Mouse (Mus musculus) kidney, embryonic 14.5 days (tissue): Measurements from ENCODE around the gene Cbr2. TPM values are rescaled to one million over a fixed set of nuclear protein-coding genes. Genes with fewer than 3 reads are reported as not detected.
"Not testable (repeated sequence)": the region's sequence is repeated elsewhere in the genome, so short reads cannot be mapped to it uniquely, and the experiment has no call there.

Experiments used
- ATAC-seq: fragments of 200-750 bp; cut with Nextera tagmentation; 2 replicates; pipeline ENCODE4 v1.8.0; 2017; ENCODE audit warnings: moderate number of reproducible peaks, mild to moderate bottlenecking, moderate TSS enrichment, moderate library complexity; ENCODE audit not compliant: low FRiP score, low TSS enrichment
- H3K27ac ChIP-seq: fragments of 300-500 bp; sonication (generic); 2 replicates; pipeline ENCODE4 v1.5.1; 2014; ENCODE audit warnings: low read depth, mild to moderate bottlenecking, low read length, moderate library complexity, mixed read lengths
- H3K27me3 ChIP-seq: fragments of 300-500 bp; sonication (generic); 2 replicates; pipeline ENCODE4 v1.6.1; 2014; ENCODE audit warnings: mild to moderate bottlenecking, low read length; ENCODE audit not compliant: control insufficient read depth, insufficient read depth
- H3K36me3 ChIP-seq: fragments of 300-500 bp; sonication (generic); 2 replicates; pipeline ENCODE4 v1.6.1; 2014; ENCODE audit warnings: low read length, mixed read lengths; ENCODE audit not compliant: control insufficient read depth, insufficient read depth
- H3K4me1 ChIP-seq: fragments of 300-500 bp; sonication (generic); 2 replicates; pipeline ENCODE4 v1.6.1; 2014; ENCODE audit warnings: low read length, mixed read lengths; ENCODE audit not compliant: control insufficient read depth, insufficient read depth
- H3K4me2 ChIP-seq: fragments of 300-500 bp; sonication (generic); replicated peaks from 2 replicates; pipeline ENCODE4 v1.6.1; 2014; ENCODE audit warnings: low read depth, mild to moderate bottlenecking, low read length
- H3K4me3 ChIP-seq: fragments of 300-500 bp; sonication (generic); 2 replicates; pipeline ENCODE4 v1.5.1; 2014; ENCODE audit warnings: mild to moderate bottlenecking, low read length
- H3K9ac ChIP-seq: fragments of 300-500 bp; sonication (generic); 2 replicates; pipeline ENCODE4 v1.6.1; 2014; ENCODE audit warnings: low read depth, mild to moderate bottlenecking, low read length, moderate library complexity
- H3K9me3 ChIP-seq: fragments of 300-500 bp; sonication (generic); 2 replicates; pipeline ENCODE4 v1.6.1; 2016; ENCODE audit warnings: low read length; ENCODE audit not compliant: control insufficient read depth
- WGBS: fragments of 180-500 bp; shearing (Covaris S2); extraction: QIAGEN DNeasy Blood & Tissue Kit; methylation state at CpG from one replicate; pipeline ENCODE4 v1.1.7; 2014; 5-methylcytosine and 5-hydroxymethylcytosine counted together
- polyA plus RNA-seq: library from polyadenylated mRNA; unstranded; fragments of >200 nt; fragmentation: Nextera tagmentation; extraction: Ambion mirVana; gene quantifications from 2 replicates; pipeline ENCODE4 v1.2.1, GENCODE M21; 2014

Cbr2 gene
- polyA plus RNA-seq, 1 experiment from 2014 or later, result 0.47 TPM

DNA sequence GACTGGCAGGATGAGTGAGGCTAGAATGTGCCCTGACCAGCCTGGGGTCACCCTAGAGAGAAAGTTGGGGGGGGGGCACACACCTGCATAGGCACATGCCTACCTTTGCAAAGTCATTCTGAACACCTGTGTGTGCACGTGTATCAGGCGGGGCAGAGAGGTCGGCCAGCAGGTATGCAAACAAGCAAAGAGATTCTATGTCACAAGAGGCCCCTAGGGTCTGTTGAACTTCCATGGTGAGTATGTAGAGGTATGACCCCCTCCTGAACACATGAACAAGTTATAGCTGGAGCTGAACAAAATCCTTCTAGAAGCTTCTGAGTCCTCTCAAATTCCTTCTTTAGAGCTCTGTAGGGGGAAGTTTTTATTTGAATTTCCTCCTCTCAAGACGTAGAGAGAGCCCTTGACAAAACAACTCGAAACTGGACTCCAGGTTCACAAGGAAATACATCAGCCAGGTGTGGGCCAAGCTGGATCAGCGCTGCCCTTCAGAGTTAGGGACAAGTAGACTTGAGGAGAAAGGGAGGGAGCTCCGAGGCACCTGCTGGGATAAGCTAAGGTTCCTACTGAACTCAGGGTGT, 12.3 kb upstream of the Cbr2 start:
- Histone ChIP-seq H3K4me1 (no peaks in the 10 kb centered on the region), H3K4me2 (no peak overlapping the region), H3K9me3 (no peaks in the 10 kb centered on the region), H3K27me3 (no peaks in the 10 kb centered on the region), H3K4me3 (no peak overlapping the region), H3K9ac (no peak overlapping the region), H3K27ac (no peak overlapping the region), H3K36me3 (no peaks in the 10 kb centered on the region)
- ATAC-seq, result no peak
- WGBS, result 72% methylated on average over 7 of the region's 7 CpGs

DNA sequence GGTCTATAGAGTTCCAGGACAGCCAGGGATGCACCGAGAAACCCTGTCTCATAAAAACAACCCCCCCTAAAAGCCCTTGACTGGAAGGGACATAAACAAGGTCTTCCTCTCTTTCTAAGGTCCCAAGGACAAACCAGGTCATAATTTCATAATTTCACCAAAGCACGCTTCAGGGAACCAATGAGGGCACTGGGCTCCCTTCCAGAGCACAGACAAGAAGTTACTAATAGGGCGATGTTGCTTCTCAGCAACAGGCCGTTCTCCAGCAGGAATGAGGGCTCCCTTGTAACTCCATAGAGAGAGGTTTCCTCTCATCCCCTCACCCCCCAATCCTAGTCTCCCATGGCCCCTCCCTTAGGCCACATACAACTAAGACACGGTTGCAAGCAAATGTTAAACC, 9.1 kb upstream of the Cbr2 start:
- Histone ChIP-seq H3K36me3 (no peaks in the 10 kb centered on the region), H3K27me3 (no peaks in the 10 kb centered on the region), H3K4me1 (no peaks in the 10 kb centered on the region), H3K9ac (no peak overlapping the region), H3K4me2 (no peak overlapping the region), H3K27ac (no peak overlapping the region), H3K4me3 (no peak overlapping the region), H3K9me3 (no peaks in the 10 kb centered on the region)
- no peak for ATAC-seq
- 89% methylated on average over 5 of the region's 5 CpGs for WGBS

DNA sequence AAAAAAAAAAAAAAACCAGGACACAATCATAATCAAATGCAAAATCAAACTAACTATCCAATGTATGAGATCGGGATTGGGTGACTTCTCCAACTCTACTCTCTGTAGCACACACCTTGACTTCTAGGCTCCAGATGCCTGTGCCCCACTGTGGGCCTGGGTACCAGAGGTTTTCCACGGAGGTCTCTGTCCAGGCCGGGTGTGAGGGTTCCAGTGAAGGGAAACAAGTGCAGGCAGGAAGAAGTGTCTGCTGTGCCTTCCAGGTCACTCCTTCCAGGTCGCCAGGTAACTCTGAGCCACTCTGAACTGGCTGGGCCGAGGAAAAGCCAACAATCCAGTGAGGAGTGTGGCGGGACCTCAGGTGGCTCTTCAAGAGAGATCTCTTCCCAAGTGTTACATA, 4.5 kb upstream of the Cbr2 start:
- ATAC-seq, result no peak
- 69% methylated on average over 6 of the region's 6 CpGs for WGBS

DNA sequence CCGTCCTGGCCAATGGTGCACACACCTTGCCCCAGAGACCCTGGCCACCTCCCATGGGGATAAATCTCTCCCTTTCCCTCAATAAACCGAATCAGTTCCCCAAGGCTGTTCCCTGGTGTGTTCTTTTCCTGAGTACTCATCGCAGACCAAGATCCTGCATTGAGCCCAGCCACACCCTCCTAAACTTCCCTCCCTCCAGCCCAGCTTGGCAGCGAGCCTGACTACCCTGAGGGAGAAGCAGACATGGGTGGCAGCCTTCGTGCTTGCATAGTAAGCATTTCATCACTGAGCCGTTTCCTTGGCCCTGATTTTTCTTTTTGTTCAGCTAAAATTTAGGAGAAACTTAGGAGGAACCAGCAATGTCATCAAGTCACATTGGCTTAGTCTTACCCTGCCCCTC, 1.6 kb upstream of the Cbr2 start:
- ATAC-seq, result no peak
- H3K9ac ChIP-seq, result no peak overlapping the region
- 57% methylated on average over 6 of the region's 6 CpGs for WGBS

More for the DNA sequence above, 4.5 kb upstream of the Cbr2 start:
- Histone ChIP-seq H3K36me3 (no peaks in the 10 kb centered on the region), H3K4me3 (no peak overlapping the region), H3K9me3 (no peaks in the 10 kb centered on the region), H3K9ac (no peak overlapping the region), H3K27me3 (no peaks in the 10 kb centered on the region), H3K4me1 (0 out of 2 replicates have a peak, but pooled peaks cover 5% of the 10 kb centered on the region), H3K27ac (no peak overlapping the region), H3K4me2 (no peak overlapping the region)

DNA sequence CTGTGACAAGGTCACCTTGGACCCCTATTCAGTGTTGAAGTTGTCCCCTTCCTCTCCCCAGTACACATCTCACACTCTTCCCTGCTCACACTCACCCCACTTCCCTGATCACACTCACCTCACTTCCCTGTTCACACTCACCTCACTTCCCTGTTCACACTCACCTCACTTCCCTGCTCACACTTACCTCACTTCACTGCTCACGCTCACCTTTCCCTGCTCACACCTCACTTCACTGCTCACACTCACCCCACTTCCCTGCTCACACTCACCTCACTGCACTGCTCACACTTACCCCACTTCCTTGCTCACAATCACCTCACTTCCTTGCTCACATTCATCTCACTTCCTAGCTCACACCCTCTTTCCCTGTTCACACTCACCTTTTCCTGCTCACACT, 519 bp downstream of the Cbr2 start:
- Histone ChIP-seq H3K9ac (no peak overlapping the region), H3K27ac (no peak overlapping the region), H3K4me3 (no peak overlapping the region), H3K4me2 (no peak overlapping the region), H3K36me3 (no peaks in the 10 kb centered on the region), H3K9me3 (no peaks in the 10 kb centered on the region), H3K4me1 (peaks cover 8% of the 10 kb centered on the region; the same call in 1 of the 2 replicates), H3K27me3 (no peaks in the 10 kb centered on the region)
- ATAC-seq, result no peak
- 91% methylated on average over 1 of the region's 1 CpGs for WGBS

More for the DNA sequence above, 1.6 kb upstream of the Cbr2 start:
- Histone ChIP-seq H3K4me3 (no peak overlapping the region), H3K27me3 (no peaks in the 10 kb centered on the region), H3K4me2 (no peak overlapping the region), H3K4me1 (0 out of 2 replicates have a peak, but pooled peaks cover 5% of the 10 kb centered on the region), H3K9me3 (no peaks in the 10 kb centered on the region), H3K27ac (no peak overlapping the region), H3K36me3 (no peaks in the 10 kb centered on the region)

DNA sequence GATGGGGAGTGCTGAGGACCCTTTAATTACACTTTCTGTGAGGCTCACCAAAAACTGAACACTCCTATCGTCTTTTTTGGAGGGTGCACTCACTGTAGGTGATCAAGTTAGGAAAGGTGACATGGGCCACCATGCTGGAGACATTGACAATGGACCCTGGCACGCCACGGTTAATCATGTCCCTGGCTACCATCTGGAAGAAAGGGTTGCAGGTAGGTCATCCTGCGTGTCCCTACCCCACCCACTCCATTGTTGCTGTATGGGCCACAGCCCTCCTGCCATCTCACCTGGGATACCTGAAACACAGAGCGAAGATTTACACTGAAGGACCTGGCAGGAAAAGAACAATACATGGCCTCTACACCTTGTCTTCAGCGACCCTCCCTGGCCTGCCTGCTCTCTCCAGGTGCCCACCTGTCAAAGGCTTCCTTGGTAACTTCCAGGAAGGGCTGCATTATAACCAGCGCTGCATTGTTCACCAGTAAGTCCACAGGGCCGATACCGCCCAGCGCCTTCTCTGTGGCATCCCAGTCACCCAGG, 1.5 kb downstream of the Cbr2 start:
- H3K4me3 ChIP-seq, result no peak overlapping the region
- no peaks in the 10 kb centered on the region for H3K27me3 ChIP-seq
- no peak overlapping the region for H3K27ac ChIP-seq
- ATAC-seq, result no peak
- no peaks in the 10 kb centered on the region for H3K36me3 ChIP-seq
- WGBS, result 89% methylated on average over 10 of the region's 10 CpGs
- H3K9me3 ChIP-seq, result no peaks in the 10 kb centered on the region
- no peak overlapping the region for H3K9ac ChIP-seq
- no peak overlapping the region for H3K4me2 ChIP-seq
- peaks cover 11% of the 10 kb centered on the region; the same call in 1 of the 2 replicates for H3K4me1 ChIP-seq

DNA sequence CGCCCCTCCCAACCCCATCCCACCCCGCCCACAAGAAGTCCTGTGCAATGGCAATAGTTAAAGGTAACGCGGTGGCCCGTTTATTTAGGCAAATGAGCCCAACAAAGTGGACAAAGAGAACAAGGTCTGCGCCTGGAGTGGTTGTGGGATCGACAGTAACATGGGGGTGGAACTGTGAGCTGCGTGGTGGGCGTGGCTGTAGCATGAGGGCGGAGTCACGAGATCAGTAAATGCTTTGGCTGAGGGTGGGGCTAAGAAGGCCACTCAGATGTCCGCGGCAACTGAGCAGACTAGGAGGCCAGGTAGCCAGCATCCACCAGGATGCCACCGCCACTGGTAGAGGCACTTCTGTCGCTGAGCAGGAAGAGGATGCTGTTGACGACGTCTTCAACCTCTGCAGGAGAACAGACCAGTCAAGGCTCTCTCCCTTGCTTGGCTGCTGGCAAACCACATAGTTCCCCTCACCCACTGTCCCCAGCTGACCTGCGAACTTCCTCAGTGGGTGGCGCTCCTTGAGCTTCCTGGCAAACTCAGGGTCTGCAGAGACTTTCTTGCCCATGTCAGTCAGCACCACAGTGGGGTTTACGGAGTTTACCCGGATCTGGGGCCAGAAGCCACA, 2.4 kb downstream of the Cbr2 start:
- Histone ChIP-seq H3K4me2 (peak overlapping the region; percentile 24), H3K4me3 (0 out of 2 replicates have a peak overlapping the region, but pooled peaks have one; percentile 4), H3K4me1 (peaks cover 11% of the 10 kb centered on the region; the same call in 1 of the 2 replicates)
- WGBS, result 2% methylated on average over 17 of the region's 21 CpGs
- H3K36me3 ChIP-seq, H3K27me3 ChIP-seq, H3K9ac ChIP-seq, H3K27ac ChIP-seq, H3K9me3 ChIP-seq: not testable (repeated sequence)
- peak; percentile 36; the same call in 1 of the 2 replicates for ATAC-seq

DNA sequence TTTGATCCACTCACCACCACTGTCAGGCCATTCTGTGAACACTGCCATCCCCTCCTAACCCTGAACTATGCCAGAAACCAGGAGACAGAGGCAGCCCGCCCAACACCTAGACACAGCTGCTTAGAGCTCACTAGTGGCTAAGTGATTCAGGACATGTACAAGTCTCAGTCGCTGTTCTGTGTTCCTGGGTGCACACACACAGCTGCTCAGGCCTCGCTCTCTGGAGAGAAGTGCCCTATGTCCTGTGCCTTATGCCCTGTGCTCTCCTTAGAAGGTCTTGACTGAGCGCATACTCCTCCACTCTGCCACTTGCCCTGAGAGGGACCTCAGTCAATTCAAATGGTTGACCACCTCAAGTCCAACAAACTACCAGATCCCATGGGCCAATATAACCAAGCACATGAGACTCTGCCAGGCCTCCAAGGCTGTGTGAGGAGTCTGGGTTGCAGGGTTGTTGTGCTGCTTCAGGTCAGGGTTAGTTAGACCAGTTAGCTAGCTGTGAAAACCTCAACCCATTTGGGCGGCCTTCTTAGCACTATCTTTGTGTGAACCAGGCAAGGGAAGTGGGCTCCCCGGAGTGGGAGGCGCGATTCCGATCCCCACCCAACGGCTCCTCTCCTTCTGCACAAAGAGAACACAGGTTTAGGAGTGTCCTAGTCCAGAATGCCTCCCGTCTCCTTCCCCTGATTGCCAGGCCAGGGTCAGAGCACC, 3.2 kb downstream of the Cbr2 start:
- Histone ChIP-seq H3K9ac (no peak overlapping the region), H3K9me3 (no peaks in the 10 kb centered on the region), H3K36me3 (no peaks in the 10 kb centered on the region), H3K4me3 (no peak overlapping the region), H3K4me2 (no peak overlapping the region), H3K27ac (no peak overlapping the region), H3K4me1 (peaks cover 11% of the 10 kb centered on the region; the same call in 1 of the 2 replicates), H3K27me3 (no peaks in the 10 kb centered on the region)
- no peak for ATAC-seq
- WGBS, result 69% methylated on average over 11 of the region's 11 CpGs

DNA sequence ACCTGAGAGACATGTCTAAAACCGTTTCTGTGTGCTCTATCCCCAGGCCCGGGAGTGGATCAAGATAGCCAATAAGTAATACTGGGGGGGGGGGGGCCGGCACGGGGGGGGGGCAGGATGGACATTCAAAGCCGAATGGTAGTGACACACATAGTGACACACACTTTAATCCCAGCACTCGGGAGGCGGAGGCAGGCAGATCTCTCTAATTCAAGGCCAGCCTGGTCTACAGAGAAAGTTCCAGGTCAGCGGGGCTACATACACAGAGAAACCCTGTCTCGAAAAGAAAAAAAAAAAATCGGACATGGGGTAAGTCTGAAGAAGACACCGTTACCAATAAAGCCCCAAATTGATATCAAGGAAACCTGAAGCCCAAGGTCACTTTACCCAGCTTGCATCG, 4.3 kb downstream of the Cbr2 start:
- Histone ChIP-seq H3K27ac (no peak overlapping the region), H3K4me3 (no peak overlapping the region), H3K9ac (no peak overlapping the region), H3K36me3 (no peaks in the 10 kb centered on the region), H3K4me2 (no peak overlapping the region), H3K9me3 (no peaks in the 10 kb centered on the region), H3K4me1 (peaks cover 11% of the 10 kb centered on the region; the same call in 1 of the 2 replicates), H3K27me3 (no peaks in the 10 kb centered on the region)
- 60% methylated on average over 12 of the region's 12 CpGs for WGBS
- no peak for ATAC-seq
